Mouse (Mus musculus) midbrain, postnatal 0 days (tissue): Measurements from ENCODE around the gene Tmub2. TPM values are rescaled to one million over a fixed set of nuclear protein-coding genes. Genes with fewer than 3 reads are reported as not detected.

ENCODE experiments used
- ATAC-seq: fragments of 200-750 bp; cut with Nextera tagmentation; 2 replicates; pipeline ENCODE4 v1.8.0; 2017; ENCODE audit warnings: moderate number of reproducible peaks, mild to moderate bottlenecking, moderate TSS enrichment, moderate library complexity; ENCODE audit not compliant: low FRiP score
- DNase-seq: peaks from one replicate; pipeline ENCODE4 v3.0.0-alpha.2; 2015; ENCODE audit warnings: low spot score
- H3K27ac ChIP-seq: fragments of 300-500 bp; sonication (generic); 2 replicates; pipeline ENCODE4 v1.5.1; 2014; ENCODE audit warnings: low read depth, mild to moderate bottlenecking, low read length, mixed read lengths
- H3K27me3 ChIP-seq: fragments of 300-500 bp; sonication (generic); 2 replicates; pipeline ENCODE4 v1.6.1; 2014; ENCODE audit warnings: low read length, control low read depth, mixed read lengths; ENCODE audit not compliant: insufficient read depth
- H3K36me3 ChIP-seq: fragments of 300-500 bp; sonication (generic); 2 replicates; pipeline ENCODE4 v1.6.1; 2014; ENCODE audit warnings: low read length, control low read depth, mixed read lengths; ENCODE audit not compliant: insufficient read depth
- H3K4me1 ChIP-seq: fragments of 300-500 bp; sonication (generic); 2 replicates; pipeline ENCODE4 v1.6.1; 2014; ENCODE audit warnings: mild to moderate bottlenecking, control low read depth, antibody characterized with exemption, low read length, mixed read lengths; ENCODE audit not compliant: insufficient read depth
- H3K4me2 ChIP-seq: fragments of 300-500 bp; sonication (generic); 2 replicates; pipeline ENCODE4 v1.6.1; 2014; ENCODE audit warnings: low read depth, mild to moderate bottlenecking, low read length, mixed read lengths; ENCODE audit not compliant: poor library complexity, severe bottlenecking
- H3K4me3 ChIP-seq: fragments of 300-500 bp; sonication (generic); 2 replicates; pipeline ENCODE4 v1.5.1; 2014; ENCODE audit warnings: low read depth, mild to moderate bottlenecking, low read length, moderate library complexity
- H3K9ac ChIP-seq: fragments of 300-500 bp; sonication (generic); replicated peaks from 2 replicates; pipeline ENCODE4 v1.6.1; 2014; ENCODE audit warnings: mild to moderate bottlenecking, low read length, moderate library complexity, mixed read lengths; ENCODE audit not compliant: poor library complexity, severe bottlenecking
- H3K9me3 ChIP-seq: fragments of 300-500 bp; sonication (generic); 2 replicates; pipeline ENCODE4 v1.6.1; 2016; ENCODE audit warnings: low read length, control low read depth
- CTCF ChIP-seq: IDR thresholded peaks from 2 replicates; pipeline ENCODE4 v1.5.1; 2016; ENCODE audit warnings: antibody characterized with exemption, mild to moderate bottlenecking
- WGBS: fragments of 180-500 bp; shearing (Covaris S2); extraction: QIAGEN DNeasy Blood & Tissue Kit; methylation state at CpG from one replicate; pipeline ENCODE4 v1.1.7; 2014; 5-methylcytosine and 5-hydroxymethylcytosine counted together
- polyA plus RNA-seq: library from polyadenylated mRNA; unstranded; fragments of >200 nt; fragmentation: Nextera tagmentation; extraction: Ambion mirVana; gene quantifications from 2 replicates; pipeline ENCODE4 v1.2.1, GENCODE M21; 2015
- total RNA-seq: library from RNA; depleted of rRNA; stranded (reverse); fragments of >200 nt; gene quantifications from 2 replicates; pipeline ENCODE4 v1.2.3, GENCODE M21; 2014; rRNA removed

The Tmub2 gene
- total and polyA plus RNA-seq, 2 experiments from 2014 or later = 65.4 to 90.8 TPM

DNA sequence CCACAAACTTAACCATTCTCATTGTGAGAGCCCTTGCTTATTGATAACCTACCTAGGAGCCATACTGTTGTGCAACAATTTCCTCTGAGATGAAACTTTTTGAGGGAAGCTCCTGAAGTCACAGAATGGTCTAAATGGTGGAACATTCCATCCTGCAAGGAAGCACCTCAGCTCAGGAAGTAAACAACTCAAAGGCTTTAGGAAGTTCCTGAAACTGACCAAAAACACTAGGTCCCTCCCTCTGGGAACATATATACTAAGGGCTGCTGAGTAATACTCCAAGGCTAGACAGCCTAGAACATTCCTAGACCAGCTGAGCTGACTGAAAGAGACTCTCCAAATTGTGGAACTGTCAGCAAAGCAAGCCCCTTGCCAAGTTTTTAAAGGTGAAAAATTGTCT is 48.3 kb downstream of the Tmub2 start:
- DNase-seq = no peak
- Histone ChIP-seq H3K9me3 (no peaks in the 10 kb centered on the region), H3K27ac (no peak overlapping the region), H3K27me3 (no peaks in the 10 kb centered on the region), H3K4me3 (no peak overlapping the region), H3K36me3 (no peaks in the 10 kb centered on the region), H3K9ac (no peak overlapping the region), H3K4me1 (no peaks in the 10 kb centered on the region; the same call in 1 of the 2 replicates), H3K4me2 (no peak overlapping the region)
- ATAC-seq = no peak
- no peak for TF ChIP-seq CTCF

DNA sequence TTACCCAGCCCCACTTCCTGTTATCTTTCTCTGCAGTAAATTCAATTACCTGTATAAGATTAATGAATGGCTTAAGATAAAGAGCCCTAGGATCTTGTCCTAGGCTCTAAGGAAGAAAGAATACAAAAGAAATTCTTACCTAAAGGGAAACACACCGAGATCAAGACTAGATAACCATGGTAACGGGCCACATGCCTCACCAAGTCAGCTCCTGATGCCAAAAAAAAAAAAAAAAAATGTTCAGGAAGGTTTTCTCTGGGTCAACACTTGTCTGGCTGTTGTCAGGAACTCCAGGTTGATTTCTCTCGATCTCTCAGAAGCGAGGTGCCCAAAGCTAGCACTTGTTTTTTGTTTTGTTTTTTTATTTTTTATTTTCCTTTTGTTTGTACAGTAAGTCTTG is 49.3 kb downstream of the Tmub2 start:
- ATAC-seq (no peak), DNase-seq (no peak)
- H3K4me3 ChIP-seq = no peak overlapping the region
- H3K27me3 ChIP-seq = no peaks in the 10 kb centered on the region
- H3K4me2 ChIP-seq = no peak overlapping the region
- H3K9ac ChIP-seq = no peak overlapping the region
- no peaks in the 10 kb centered on the region for H3K9me3 ChIP-seq
- no peak overlapping the region for H3K27ac ChIP-seq
- no peak for TF ChIP-seq CTCF
- H3K36me3 ChIP-seq = no peaks in the 10 kb centered on the region
- H3K4me1 ChIP-seq = no peaks in the 10 kb centered on the region; the same call in 1 of the 2 replicates
- WGBS = 46% methylated on average over 4 of the region's 4 CpGs

DNA sequence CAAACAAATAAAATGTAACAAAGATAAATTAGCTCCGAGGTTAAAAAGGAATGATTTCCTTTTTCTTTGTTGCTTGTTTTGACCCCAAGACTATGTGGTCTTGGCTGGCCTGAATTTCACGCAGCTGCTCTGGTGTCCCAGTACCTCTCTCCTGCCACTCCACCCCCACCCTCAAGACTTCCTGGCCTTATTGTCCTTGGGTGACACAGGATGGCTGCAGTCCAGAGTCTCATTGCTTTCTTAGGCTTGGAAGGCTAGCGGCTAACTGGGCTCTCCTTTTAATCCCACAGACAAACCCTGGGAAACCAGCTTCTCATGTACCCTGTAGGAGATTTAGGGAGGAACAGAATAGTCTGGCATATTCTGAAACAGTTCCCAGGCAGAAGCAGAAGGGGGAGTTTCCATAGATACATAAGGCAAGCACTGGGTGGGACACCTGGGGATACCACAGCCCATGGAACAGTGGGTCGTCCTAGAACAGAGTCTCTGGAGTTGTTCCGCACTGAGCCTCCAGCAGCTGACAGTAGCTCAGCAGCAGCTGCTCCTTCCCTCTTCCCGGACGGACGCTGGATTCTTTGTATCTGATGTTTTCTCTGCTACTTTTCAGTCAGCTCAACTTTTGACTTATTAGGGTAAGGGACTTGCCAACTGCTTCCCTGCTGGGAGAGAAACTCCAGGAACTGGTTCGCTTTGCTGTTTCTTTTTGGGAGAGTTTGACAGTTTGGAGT is 50.4 kb downstream of the Tmub2 start:
- Histone ChIP-seq H3K9ac (no peak overlapping the region), H3K4me1 (no peaks in the 10 kb centered on the region; the same call in 1 of the 2 replicates), H3K27ac (no peak overlapping the region), H3K4me2 (no peak overlapping the region), H3K36me3 (no peaks in the 10 kb centered on the region), H3K9me3 (no peaks in the 10 kb centered on the region), H3K4me3 (no peak overlapping the region), H3K27me3 (no peaks in the 10 kb centered on the region)
- no peak for TF ChIP-seq CTCF
- ATAC-seq (no peak), DNase-seq (peak; percentile 55)
- 27% methylated on average over 9 of the region's 9 CpGs for WGBS

DNA sequence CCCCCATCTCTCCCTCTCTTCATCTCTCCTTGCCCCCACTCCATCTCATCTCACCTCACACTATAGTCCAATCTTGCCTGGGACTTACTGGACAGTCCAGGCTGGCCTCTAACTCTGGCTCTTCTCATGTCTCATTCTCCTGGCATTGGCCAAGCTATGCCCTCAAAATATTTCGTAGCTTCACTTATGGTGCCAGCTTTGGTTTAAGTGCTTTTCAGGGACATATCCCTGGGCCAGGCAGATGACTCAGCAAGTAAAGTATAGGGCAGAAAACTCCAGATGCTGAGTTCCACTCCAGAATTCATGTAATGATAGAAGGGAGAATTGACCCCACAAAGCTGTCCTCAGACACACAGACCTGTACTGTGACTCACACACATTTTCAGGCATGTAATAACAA is 51.5 kb downstream of the Tmub2 start:
- no peak for ATAC-seq
- H3K27ac ChIP-seq = no peak overlapping the region
- no peak overlapping the region for H3K9ac ChIP-seq
- DNase-seq = no peak
- no peaks in the 10 kb centered on the region for H3K9me3 ChIP-seq
- no peaks in the 10 kb centered on the region for H3K36me3 ChIP-seq
- H3K4me1 ChIP-seq = no peaks in the 10 kb centered on the region; the same call in 1 of the 2 replicates
- 83% methylated on average over 1 of the region's 1 CpGs for WGBS
- no peak overlapping the region for H3K4me2 ChIP-seq
- H3K27me3 ChIP-seq = no peaks in the 10 kb centered on the region
- no peak for TF ChIP-seq CTCF
- no peak overlapping the region for H3K4me3 ChIP-seq

DNA sequence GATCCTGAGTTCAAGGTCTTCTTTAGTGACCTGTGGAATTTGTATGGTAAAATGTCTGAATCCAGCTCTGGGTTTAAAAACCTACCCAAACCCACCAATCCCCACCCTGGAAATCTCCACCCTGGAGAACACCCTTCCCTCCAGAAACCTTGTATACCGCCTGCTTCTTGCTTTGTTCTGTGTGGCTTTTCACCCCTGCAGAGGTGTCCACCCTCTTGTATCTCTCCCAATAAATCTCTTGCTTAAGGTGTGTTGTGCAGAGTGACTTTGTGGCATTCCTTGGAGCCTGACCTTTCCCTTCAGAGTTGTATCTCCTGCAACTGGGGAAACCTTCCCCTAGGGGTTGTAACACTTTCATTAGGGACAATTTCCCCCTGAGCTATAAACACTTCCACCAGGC is 53.2 kb downstream of the Tmub2 start:
- DNase-seq = no peak
- no peak overlapping the region for H3K4me2 ChIP-seq
- WGBS = 86% methylated on average over 1 of the region's 1 CpGs
- no peaks in the 10 kb centered on the region for H3K27me3 ChIP-seq
- TF ChIP-seq CTCF = no peak
- H3K9ac ChIP-seq = no peak overlapping the region
- no peak overlapping the region for H3K27ac ChIP-seq
- H3K9me3 ChIP-seq = no peaks in the 10 kb centered on the region
- no peak for ATAC-seq
- no peaks in the 10 kb centered on the region for H3K36me3 ChIP-seq
- H3K4me1 ChIP-seq = no peaks in the 10 kb centered on the region; the same call in 1 of the 2 replicates
- no peak overlapping the region for H3K4me3 ChIP-seq

DNA sequence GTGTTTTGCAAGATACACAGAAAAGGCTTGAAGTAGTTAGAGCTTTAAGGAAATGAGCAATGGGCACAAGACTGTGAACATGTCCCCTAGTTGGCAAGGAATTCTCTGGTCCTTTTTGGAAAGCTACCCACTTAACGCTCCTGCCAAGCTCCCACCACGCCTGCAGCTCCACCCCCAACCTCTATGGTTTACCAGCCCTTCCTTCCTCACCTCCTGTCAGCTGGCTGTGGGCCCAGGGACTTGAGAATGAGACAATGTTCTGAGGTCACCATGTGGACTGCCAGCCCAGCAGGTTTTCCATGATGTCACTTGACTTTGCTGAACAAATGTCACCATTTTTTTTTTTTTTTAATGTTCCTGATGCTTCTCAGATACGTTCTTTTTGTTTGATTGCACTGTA is 53.8 kb downstream of the Tmub2 start:
- Histone ChIP-seq H3K9ac (no peak overlapping the region), H3K27ac (no peak overlapping the region), H3K4me3 (no peak overlapping the region), H3K4me1 (no peaks in the 10 kb centered on the region; the same call in 1 of the 2 replicates), H3K4me2 (no peak overlapping the region), H3K9me3 (no peaks in the 10 kb centered on the region), H3K36me3 (no peaks in the 10 kb centered on the region), H3K27me3 (no peaks in the 10 kb centered on the region)
- TF ChIP-seq CTCF = no peak
- peak; percentile 90 for DNase-seq
- WGBS = 63% methylated on average over 3 of the region's 3 CpGs
- no peak for ATAC-seq

Other genes with a start within 250 kb of the Tmub2 start
- gene Cd300lg, start 243.4 kb upstream of the Tmub2 start, total RNA-seq = 0.14 TPM in 1 of 2 replicates, not detected in the other
- 0.25 TPM in 2 replicates for gene Cd300lg, start 243.4 kb upstream of the Tmub2 start, polyA plus RNA-seq
- gene Mpp2, start 196.4 kb upstream of the Tmub2 start, total RNA-seq = 59.1 and 68.4 TPM in 2 replicates
- gene Mpp2, start 196.4 kb upstream of the Tmub2 start, polyA plus RNA-seq = 33.9 and 40.7 TPM in 2 replicates
- not detected in 2 replicates for gene Ppy, start 183.6 kb upstream of the Tmub2 start, total RNA-seq
- not detected in 2 replicates for gene Ppy, start 183.6 kb upstream of the Tmub2 start, polyA plus RNA-seq
- not detected in 2 replicates for gene Pyy, start 177.1 kb upstream of the Tmub2 start, total RNA-seq
- not detected in 2 replicates for gene Pyy, start 177.1 kb upstream of the Tmub2 start, polyA plus RNA-seq
- gene Nags, start 139.4 kb upstream of the Tmub2 start, total RNA-seq = 0.14 and 0.16 TPM in 2 replicates
- gene Nags, start 139.4 kb upstream of the Tmub2 start, polyA plus RNA-seq = 0.09 and 0.11 TPM in 2 replicates
- gene Tmem101, start 128.5 kb upstream of the Tmub2 start, total RNA-seq = 35.2 and 41.1 TPM in 2 replicates
- gene Tmem101, start 128.5 kb upstream of the Tmub2 start, polyA plus RNA-seq = 42.4 and 44.4 TPM in 2 replicates
- gene Lsm12, start 99.6 kb upstream of the Tmub2 start, total RNA-seq = 77.7 and 86.2 TPM in 2 replicates
- 130 and 147 TPM in 2 replicates for gene Lsm12, start 99.6 kb upstream of the Tmub2 start, polyA plus RNA-seq
- 43.1 and 68.5 TPM in 2 replicates for gene G6pc3, start 95.3 kb upstream of the Tmub2 start, total RNA-seq
- 42.0 and 48.7 TPM in 2 replicates for gene G6pc3, start 95.3 kb upstream of the Tmub2 start, polyA plus RNA-seq
- 183 and 263 TPM in 2 replicates for gene Hdac5, start 54.8 kb upstream of the Tmub2 start, total RNA-seq
- gene Hdac5, start 54.8 kb upstream of the Tmub2 start, polyA plus RNA-seq = 61.9 and 65.9 TPM in 2 replicates
- 2.1 TPM in 2 replicates for gene BC030867, start 36.0 kb upstream of the Tmub2 start, total RNA-seq
- 0.53 and 0.60 TPM in 2 replicates for gene BC030867, start 36.0 kb upstream of the Tmub2 start, polyA plus RNA-seq
- 2.3 and 2.5 TPM in 2 replicates for gene Asb16, start 16.2 kb upstream of the Tmub2 start, total RNA-seq
- 0.28 and 0.32 TPM in 2 replicates for gene Asb16, start 16.2 kb upstream of the Tmub2 start, polyA plus RNA-seq
- 166 and 169 TPM in 2 replicates for gene Atxn7l3, start 11.7 kb downstream of the Tmub2 start, total RNA-seq
- 25.4 and 26.5 TPM in 2 replicates for gene Atxn7l3, start 11.7 kb downstream of the Tmub2 start, polyA plus RNA-seq
- 64.3 and 71.4 TPM in 2 replicates for gene Ubtf, start 34.8 kb downstream of the Tmub2 start, total RNA-seq
- gene Ubtf, start 34.8 kb downstream of the Tmub2 start, polyA plus RNA-seq = 56.3 and 64.3 TPM in 2 replicates
- gene Slc4a1, start 81.3 kb downstream of the Tmub2 start, total RNA-seq = 0.33 and 1.1 TPM in 2 replicates
- 0.27 and 0.42 TPM in 2 replicates for gene Slc4a1, start 81.3 kb downstream of the Tmub2 start, polyA plus RNA-seq
- 379 and 397 TPM in 2 replicates for gene Rundc3a, start 108.5 kb downstream of the Tmub2 start, total RNA-seq
- 127 and 133 TPM in 2 replicates for gene Rundc3a, start 108.5 kb downstream of the Tmub2 start, polyA plus RNA-seq
- gene Slc25a39, start 123.0 kb downstream of the Tmub2 start, total RNA-seq = 139 and 176 TPM in 2 replicates
- 132 and 148 TPM in 2 replicates for gene Slc25a39, start 123.0 kb downstream of the Tmub2 start, polyA plus RNA-seq
- 74.2 and 78.0 TPM in 2 replicates for gene Grn, start 145.4 kb downstream of the Tmub2 start, total RNA-seq
- 90.4 and 91.7 TPM in 2 replicates for gene Grn, start 145.4 kb downstream of the Tmub2 start, polyA plus RNA-seq
- 584 and 605 TPM in 2 replicates for gene Fam171a2, start 162.8 kb downstream of the Tmub2 start, total RNA-seq
- 22.5 and 25.4 TPM in 2 replicates for gene Fam171a2, start 162.8 kb downstream of the Tmub2 start, polyA plus RNA-seq
- 2.6 and 4.7 TPM in 2 replicates for gene Itga2b, start 185.2 kb downstream of the Tmub2 start, total RNA-seq
- gene Itga2b, start 185.2 kb downstream of the Tmub2 start, polyA plus RNA-seq = 15.4 and 15.5 TPM in 2 replicates